Mouse (Mus musculus) lung, postnatal 14 days (tissue): ENCODE results near the gene Cacna1s.

Experiments used
- DNase-seq: peaks from one replicate; pipeline ENCODE4 v3.0.0; 2021

Gene Cacna1s

GRCm38 (mm10) chr1:136138191-136138830, 85.8 kb downstream of the Cacna1s start:
- no peak for DNase-seq

- peak; percentile 67 for DNase-seq
Observed at GRCm38 (mm10) chr1:136139990-136140640, 87.6 kb downstream of the Cacna1s start.

- peak; percentile 33 for DNase-seq
Observed at GRCm38 (mm10) chr1:136141176-136141950, 88.8 kb downstream of the Cacna1s start.

- no peak for DNase-seq
Observed at GRCm38 (mm10) chr1:136142336-136142735, 89.8 kb downstream of the Cacna1s start.

- no peak for DNase-seq
Observed at GRCm38 (mm10) chr1:136143514-136143913, 91.0 kb downstream of the Cacna1s start.

- no peak for DNase-seq
Observed at GRCm38 (mm10) chr1:136149702-136150101, 97.2 kb downstream of the Cacna1s start.

GRCm38 (mm10) chr1:136151371-136151770, 98.8 kb downstream of the Cacna1s start:
- no peak for DNase-seq

GRCm38 (mm10) chr1:136156304-136156703, 103.8 kb downstream of the Cacna1s start:
- no peak for DNase-seq

- no peak for DNase-seq
Observed at GRCm38 (mm10) chr1:136156951-136157350, 104.4 kb downstream of the Cacna1s start.

GRCm38 (mm10) chr1:136159830-136160229, 107.3 kb downstream of the Cacna1s start:
- no peak for DNase-seq

GRCm38 (mm10) chr1:136160297-136160696, 107.7 kb downstream of the Cacna1s start:
- DNase-seq, result no peak

- no peak for DNase-seq
Observed at GRCm38 (mm10) chr1:136160930-136161329, 108.4 kb downstream of the Cacna1s start.

- DNase-seq, result no peak
Observed at GRCm38 (mm10) chr1:136161333-136161921, 108.9 kb downstream of the Cacna1s start.

GRCm38 (mm10) chr1:136165436-136165835, 112.9 kb downstream of the Cacna1s start:
- no peak for DNase-seq

GRCm38 (mm10) chr1:136167657-136168056, 115.1 kb downstream of the Cacna1s start:
- peak; percentile 22 for DNase-seq
